Mouse (Mus musculus): ENCODE measurements around the gene Clca3a1.
"Not testable (repeated sequence)": the region's sequence is repeated elsewhere in the genome, so short reads cannot be mapped to it uniquely, and the experiment has no call there.

- TF ChIP-seq POLR2A, CTCF (IDR thresholded peaks at IDR 0.05; ENCODE audit: extremely low read depth, insufficient read depth, low read length): not testable (repeated sequence)
Measured at GRCm38 (mm10) chr3:144806626-144807025, 45.8 kb upstream of the Clca3a1 start.
